Mouse (Mus musculus): ENCODE data around the gene Cpvl. TPM values are rescaled to one million over a fixed set of nuclear protein-coding genes. Genes with fewer than 3 reads are reported as not detected.

Cpvl gene
- total and polyA plus RNA-seq, 3 experiments: not detected

- H3K4me2 ChIP-seq (ENCODE audit: insufficient read depth, low read depth, poor library complexity, severe bottlenecking): no peak overlapping the region
- no peaks in the 10 kb centered on the region for H3K36me3 ChIP-seq (replicated peaks in 1 of 2; ENCODE audit: control insufficient read depth in 1 of 2, insufficient read depth in 1 of 2, low read length in 1 of 2)
- in situ Hi-C loops (cut with MboI; ENCODE audit: low pct_ligation_motif_present, low pct_unique_long_range_greater_than_20kb, low sequenced_read_pairs) (no loop called here), dilution Hi-C loops (cut with MboI; ENCODE audit: extremely low pct_ligation_motif_present, extremely low pct_unique_long_range_greater_than_20kb, low sequenced_read_pairs) (no loop called here)
- H3K27ac ChIP-seq (ENCODE audit: insufficient read depth, low read depth): no peak overlapping the region
- no peaks in the 10 kb centered on the region for H3K79me2 ChIP-seq (replicated peaks; ENCODE audit: control insufficient read depth, extremely low read depth, insufficient read depth, poor library complexity, severe bottlenecking)
- no peaks in the 10 kb centered on the region for H3K4me1 ChIP-seq (ENCODE audit: control insufficient read depth in 1 of 2, insufficient read depth in 2 of 2)
- DNase-seq (ENCODE audit: extremely low read depth): no peak
- no peak for TF ChIP-seq PAX5 (IDR thresholded peaks at IDR 0.05; ENCODE audit: low read length)
- H3K4me3 ChIP-seq (replicated peaks in 1 of 3; ENCODE audit: low read depth in 2 of 3, low read length in 2 of 3, poor library complexity in 1 of 3): no peak overlapping the region
- no peak overlapping the region for H3K9ac ChIP-seq (ENCODE audit: insufficient read depth, low read depth)
- no peaks in the 10 kb centered on the region for H3K9me3 ChIP-seq (replicated peaks; ENCODE audit: low read length)
- no peaks in the 10 kb centered on the region for H3K27me3 ChIP-seq (replicated peaks)
Measured at GRCm38 (mm10) chr6:53854971-53855856, 123.3 kb downstream of the Cpvl start.

GRCm38 (mm10) chr6:53854226-53854625 lies 124.2 kb downstream of the Cpvl start:
- H3K4me3 ChIP-seq (replicated peaks in 1 of 3; ENCODE audit: low read depth in 2 of 3, low read length in 2 of 3, poor library complexity in 1 of 3): no peak overlapping the region
- H3K4me2 ChIP-seq (ENCODE audit: insufficient read depth, low read depth, poor library complexity, severe bottlenecking): no peak overlapping the region
- no peak overlapping the region for H3K27ac ChIP-seq (ENCODE audit: insufficient read depth, low read depth)
- no peak overlapping the region for H3K9ac ChIP-seq (ENCODE audit: insufficient read depth, low read depth)
- dilution Hi-C loops (cut with MboI; ENCODE audit: extremely low pct_ligation_motif_present, extremely low pct_unique_long_range_greater_than_20kb, low sequenced_read_pairs) (no loop called here), in situ Hi-C loops (cut with MboI; ENCODE audit: low pct_ligation_motif_present, low pct_unique_long_range_greater_than_20kb, low sequenced_read_pairs) (no loop called here)
- no peak for TF ChIP-seq MAX (IDR thresholded peaks at IDR 0.05; ENCODE audit: low read length)
- no peak for DNase-seq (ENCODE audit: extremely low read depth)
- no peaks in the 10 kb centered on the region for H3K36me3 ChIP-seq (replicated peaks in 1 of 2; ENCODE audit: control insufficient read depth in 1 of 2, insufficient read depth in 1 of 2, low read length in 1 of 2)
- H3K4me1 ChIP-seq (ENCODE audit: control insufficient read depth in 1 of 2, insufficient read depth in 2 of 2): no peaks in the 10 kb centered on the region
- H3K9me3 ChIP-seq (replicated peaks; ENCODE audit: low read length): no peaks in the 10 kb centered on the region
- no peaks in the 10 kb centered on the region for H3K27me3 ChIP-seq (replicated peaks)
- no peaks in the 10 kb centered on the region for H3K79me2 ChIP-seq (replicated peaks; ENCODE audit: control insufficient read depth, extremely low read depth, insufficient read depth, poor library complexity, severe bottlenecking)

GRCm38 (mm10) chr6:53853546-53853945 lies 124.9 kb downstream of the Cpvl start:
- H3K36me3 ChIP-seq (replicated peaks in 1 of 2; ENCODE audit: control insufficient read depth in 1 of 2, insufficient read depth in 1 of 2, low read length in 1 of 2): no peaks in the 10 kb centered on the region
- no peak for DNase-seq (ENCODE audit: extremely low read depth)
- TF ChIP-seq MAZ (IDR thresholded peaks at IDR 0.05; ENCODE audit: low read depth, low read length) (no peak), IRF4 (IDR thresholded peaks at IDR 0.05; ENCODE audit: low read depth, low read length) (no peak), POLR2A (IDR thresholded peaks at IDR 0.05; ENCODE audit: low read depth, low read length) (no peak), SIN3A (IDR thresholded peaks at IDR 0.05; ENCODE audit: low read length) (no peak), NELFE (IDR thresholded peaks at IDR 0.05; ENCODE audit: low read depth, low read length) (no peak), ELF1 (IDR thresholded peaks at IDR 0.05; ENCODE audit: low read depth, low read length) (no peak), TCF12 (IDR thresholded peaks at IDR 0.05; ENCODE audit: low read depth, low read length) (no peak), TBP (conservative IDR thresholded peaks at IDR 0.05; ENCODE audit: low read depth, low read length) (no peak), CHD2 (IDR thresholded peaks at IDR 0.05; ENCODE audit: low read length) (no peak)
- dilution Hi-C loops (cut with MboI; ENCODE audit: extremely low pct_ligation_motif_present, extremely low pct_unique_long_range_greater_than_20kb, low sequenced_read_pairs) (no loop called here), in situ Hi-C loops (cut with MboI; ENCODE audit: low pct_ligation_motif_present, low pct_unique_long_range_greater_than_20kb, low sequenced_read_pairs) (no loop called here)
- no peaks in the 10 kb centered on the region for H3K9me3 ChIP-seq (replicated peaks; ENCODE audit: low read length)
- H3K4me2 ChIP-seq (ENCODE audit: insufficient read depth, low read depth, poor library complexity, severe bottlenecking): no peak overlapping the region
- no peaks in the 10 kb centered on the region for H3K27me3 ChIP-seq (replicated peaks)
- H3K27ac ChIP-seq (ENCODE audit: insufficient read depth, low read depth): no peak overlapping the region
- no peak overlapping the region for H3K9ac ChIP-seq (ENCODE audit: insufficient read depth, low read depth)
- no peak overlapping the region for H3K4me3 ChIP-seq (replicated peaks in 1 of 3; ENCODE audit: low read depth in 2 of 3, low read length in 2 of 3, poor library complexity in 1 of 3)
- H3K79me2 ChIP-seq (replicated peaks; ENCODE audit: control insufficient read depth, extremely low read depth, insufficient read depth, poor library complexity, severe bottlenecking): no peaks in the 10 kb centered on the region
- H3K4me1 ChIP-seq (ENCODE audit: control insufficient read depth in 1 of 2, insufficient read depth in 2 of 2): no peaks in the 10 kb centered on the region

Measured in CH12.LX (cell line).